In genomic region chr4:155853421-155853820, GRCm38 (mm10) we compare ENCODE assay signal across 28 mouse cellular contexts.
"Had no signal": no experiment of that assay in that cellular context is flagged by ENCODE, and none has a peak within 500 bp of the region (broad histone marks: within the 10 kb centered on the region; RNA-seq: fewer than 3 reads in every experiment).

No protein-coding gene starts in this region.

- H3K27ac ChIP-seq: heart, embryonic 10.5 days; heart, embryonic 13.5 days; heart, embryonic 15.5 days; hindbrain, embryonic 10.5 days; hindbrain, embryonic 12.5 days; hindbrain, embryonic 13.5 days; hindbrain, embryonic 14.5 days; hindbrain, embryonic 15.5 days; hindbrain, postnatal 0 days; intestine, embryonic 15.5 days; kidney, embryonic 15.5 days; kidney, postnatal 0 days; layer of hippocampus, adult 2 months; left cerebral cortex, adult 2 months had no signal

- DNase-seq: heart, postnatal 10 days; heart, postnatal 14 days; heart, postnatal 36 days; heart, postnatal 4 days; kidney, adult 11 months; kidney, adult 18-20 months; kidney, adult 2 months; kidney, adult 8-10 months; kidney, adult 9 months; kidney, postnatal 36 days; kidney, postnatal 4 days; layer of hippocampus, adult 9-11 months; layer of hippocampus, postnatal 36 days had no signal

- H3K4me3 ChIP-seq: heart, embryonic 10.5 days; heart, embryonic 12.5 days; heart, embryonic 13.5 days; heart, embryonic 15.5 days; hindbrain, embryonic 10.5 days; hindbrain, embryonic 12.5 days; hindbrain, embryonic 13.5 days; hindbrain, embryonic 15.5 days; intestine, embryonic 15.5 days; kidney, embryonic 15.5 days; layer of hippocampus, adult 2 months; left cerebral cortex, adult 2 months had no signal
